Mouse (Mus musculus) 416B (cell line): ENCODE measurements around the gene Agbl4.

Experiments
- DNase-seq: peaks from one replicate; pipeline ENCODE4 v3.0.0; 2011; ENCODE audit warnings: low read depth

Gene Agbl4

DNA sequence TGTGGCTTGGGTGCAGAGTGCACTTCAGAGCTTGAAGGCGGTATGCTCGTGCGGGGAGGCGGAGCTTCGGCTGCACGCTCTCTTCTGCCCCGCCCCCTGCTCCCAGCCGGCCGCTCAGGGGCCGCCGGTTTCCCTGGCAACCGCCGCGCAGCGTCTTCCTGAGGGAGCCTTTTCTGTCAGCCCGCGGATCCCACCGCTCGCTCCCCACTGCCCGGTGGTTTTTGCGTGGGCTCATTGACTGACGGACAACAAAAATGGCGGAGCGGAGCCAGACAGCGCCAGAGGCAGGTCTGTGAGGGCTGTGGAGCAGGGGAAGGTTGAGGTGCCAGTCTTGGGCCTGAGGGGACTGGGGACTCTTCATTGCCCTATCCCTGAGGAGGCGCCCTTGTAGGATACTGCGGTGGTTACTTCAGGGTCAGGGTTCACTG lies at the start of gene Agbl4:
TSS of gene Agbl4 (plus strand) at position 44 of the 428 bp plus-strand sequence.
- DNase-seq: no peak

DNA sequence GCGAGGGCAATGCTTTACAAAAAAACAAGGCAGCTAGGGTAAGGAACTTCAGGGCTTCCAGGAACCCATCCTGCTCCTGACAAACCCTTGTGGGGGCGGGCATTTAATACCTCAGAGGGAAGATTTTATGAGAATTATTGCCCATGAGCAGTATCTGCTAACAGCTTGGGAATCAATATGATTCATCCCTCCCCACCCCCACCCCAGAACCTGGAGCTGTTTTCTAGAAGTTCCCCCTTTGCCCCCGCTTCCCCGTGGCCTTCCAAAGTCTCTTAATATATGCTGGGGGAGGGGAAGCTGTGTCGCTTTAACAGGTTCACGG lies 46.6 kb upstream of the Agbl4 start:
- DNase-seq: no peak

DNA sequence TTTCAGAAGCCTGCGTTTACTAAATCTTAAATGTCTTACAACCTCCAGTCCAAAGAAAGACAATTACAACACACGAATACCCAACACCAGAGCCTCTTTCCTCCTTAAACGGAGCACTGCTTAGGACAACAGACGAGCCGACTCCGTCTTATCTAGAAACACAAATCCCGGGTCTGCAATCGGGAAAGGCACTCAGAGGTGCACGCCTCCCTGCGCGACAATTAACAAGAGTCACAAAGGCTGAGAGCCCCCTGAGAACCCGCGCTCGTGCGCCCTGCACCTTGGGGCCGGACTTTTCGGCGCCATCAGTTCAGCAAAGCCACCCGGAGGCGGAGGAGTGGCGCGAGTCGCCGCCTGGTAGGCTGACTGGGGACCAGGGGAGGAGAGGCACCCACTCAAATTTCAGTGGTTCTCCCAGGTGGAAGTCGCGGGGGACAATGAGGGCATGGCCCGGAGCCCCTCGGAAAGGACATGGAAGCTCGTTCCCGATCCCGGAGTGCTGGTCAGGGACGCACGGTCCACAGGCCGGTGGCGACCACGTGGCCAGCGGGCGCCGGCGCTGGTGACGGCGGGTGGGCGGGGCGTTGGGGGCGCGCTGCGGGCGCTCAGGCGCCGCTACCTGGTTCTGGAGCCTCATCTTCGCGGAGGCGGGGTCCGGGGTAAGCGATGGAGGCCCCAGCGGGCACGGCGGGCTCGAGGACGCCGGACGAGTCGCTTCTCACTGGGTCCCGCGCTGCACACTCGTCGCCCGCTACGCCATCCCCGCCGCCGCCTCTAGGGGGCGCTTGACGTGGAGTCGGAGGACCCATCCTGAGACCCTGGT lies 46.1 kb upstream of the Agbl4 start, which contains the start of gene Elavl4:
TSS of gene Elavl4 (minus strand) at position 732 of the 823 bp plus-strand sequence.
- no peak for DNase-seq

DNA sequence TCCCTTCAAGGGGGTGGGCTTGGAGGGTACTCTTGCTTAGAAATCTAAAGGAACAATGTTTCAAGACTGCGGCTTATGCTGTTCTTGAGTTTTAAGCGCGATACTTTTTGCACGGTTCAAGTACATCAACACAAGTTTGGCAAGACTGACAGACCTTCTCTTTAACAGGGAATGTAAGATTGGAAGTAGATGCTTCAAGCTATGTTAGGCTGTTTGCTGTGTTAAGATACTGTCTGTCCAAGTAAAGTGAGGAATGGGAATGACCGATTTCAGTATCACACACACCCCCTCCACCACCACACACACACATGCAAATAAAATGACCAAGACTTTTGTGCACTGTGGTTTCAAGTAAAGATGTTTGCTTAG lies 45.5 kb upstream of the Agbl4 start:
- DNase-seq: no peak

DNA sequence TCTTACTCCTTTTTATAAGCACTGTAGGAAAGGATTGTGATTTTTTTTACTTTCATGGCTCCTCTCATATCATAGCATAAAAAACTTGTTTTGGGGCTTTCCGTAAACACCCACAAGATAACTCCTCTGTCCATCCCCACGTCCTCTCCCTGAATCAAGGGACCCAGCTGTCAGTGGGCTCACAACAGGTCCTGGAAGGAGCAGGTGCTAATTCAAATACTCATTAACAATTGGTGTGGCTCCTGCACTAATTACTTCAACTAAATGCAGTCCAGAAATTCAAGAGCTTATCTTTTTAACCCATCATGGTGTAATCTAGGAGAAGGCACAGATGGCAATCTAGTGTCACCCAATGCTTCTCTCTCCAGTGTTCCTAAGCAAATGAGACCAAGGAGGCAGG lies 36.9 kb upstream of the Agbl4 start:
- DNase-seq: no peak

DNA sequence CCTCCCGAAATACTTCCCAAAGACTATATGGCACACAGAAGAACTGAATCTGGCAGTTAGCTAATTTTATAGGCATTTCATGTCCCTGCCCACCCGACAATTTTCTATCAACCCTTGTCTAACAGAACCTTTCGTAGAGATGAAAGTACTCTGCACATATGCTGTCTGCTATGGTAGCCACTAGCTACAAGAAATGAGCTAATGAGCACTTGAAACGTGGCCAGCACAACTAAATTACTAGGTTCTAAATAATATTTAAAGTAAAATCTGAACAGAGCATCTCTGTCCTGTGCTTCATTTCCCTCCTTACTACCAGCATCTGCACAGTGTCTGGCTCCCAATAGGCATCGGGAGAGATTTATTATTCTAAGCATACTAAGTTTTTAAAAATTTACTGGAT lies 1.2 kb upstream of the Agbl4 start:
- no peak for DNase-seq

DNA sequence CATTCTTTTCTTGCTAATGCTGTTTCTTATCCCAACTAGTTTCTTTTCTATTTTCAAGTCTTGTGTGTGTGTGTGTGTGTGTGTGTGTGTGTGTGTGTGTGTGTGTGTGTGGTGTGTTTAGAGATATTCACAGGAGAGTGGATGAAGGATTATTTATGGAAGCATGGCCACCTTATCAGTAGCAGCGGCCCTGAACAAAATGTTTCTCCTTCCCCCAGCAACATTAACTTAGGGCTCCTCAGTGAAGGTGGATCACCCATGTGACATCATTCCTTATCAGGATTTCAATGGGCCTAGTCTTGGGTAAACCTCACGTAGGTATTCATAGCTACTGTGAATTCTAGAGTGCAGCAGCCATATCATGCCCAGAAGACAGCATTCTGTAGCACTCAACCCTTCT lies 22.8 kb downstream of the Agbl4 start:
- DNase-seq: no peak

DNA sequence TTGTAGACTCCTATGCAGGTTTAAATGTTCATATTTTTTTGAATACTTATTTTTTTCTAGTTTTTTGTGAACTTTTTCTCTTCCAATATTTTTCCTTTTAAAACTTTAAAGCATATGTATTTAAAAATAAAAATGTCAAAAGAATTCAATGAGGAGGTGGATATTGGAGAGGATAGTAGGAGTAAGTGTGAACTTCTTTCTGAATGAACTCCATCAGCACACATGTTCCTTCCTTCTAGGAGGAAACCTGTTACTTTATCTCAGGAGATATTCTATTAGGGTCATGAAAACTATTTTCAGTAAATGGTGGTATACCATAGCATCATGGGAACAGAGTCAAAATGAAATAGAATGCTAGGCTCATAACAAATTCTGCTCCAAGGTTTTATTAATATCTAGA lies 30.2 kb downstream of the Agbl4 start:
- no peak for DNase-seq

DNA sequence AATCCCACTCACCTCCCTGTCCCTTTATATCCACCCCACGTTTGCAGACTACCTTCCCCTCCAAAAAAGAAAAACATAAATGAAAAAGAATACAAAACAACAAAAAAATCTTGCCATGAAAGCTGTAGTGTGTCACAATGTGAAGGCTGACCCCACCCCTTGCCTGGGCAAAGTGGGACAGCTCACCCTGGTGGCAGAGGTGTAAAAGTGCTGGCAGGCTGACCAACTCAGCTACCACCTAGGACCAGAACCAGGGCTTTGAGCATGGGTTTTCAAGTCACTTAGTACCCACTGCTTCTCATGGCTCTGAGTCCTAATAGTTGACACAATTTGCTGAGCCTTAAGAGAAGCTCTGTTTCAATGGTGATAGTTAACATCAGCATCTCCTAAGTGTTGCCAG lies 96.9 kb downstream of the Agbl4 start:
- peak; percentile 19 for DNase-seq

DNA sequence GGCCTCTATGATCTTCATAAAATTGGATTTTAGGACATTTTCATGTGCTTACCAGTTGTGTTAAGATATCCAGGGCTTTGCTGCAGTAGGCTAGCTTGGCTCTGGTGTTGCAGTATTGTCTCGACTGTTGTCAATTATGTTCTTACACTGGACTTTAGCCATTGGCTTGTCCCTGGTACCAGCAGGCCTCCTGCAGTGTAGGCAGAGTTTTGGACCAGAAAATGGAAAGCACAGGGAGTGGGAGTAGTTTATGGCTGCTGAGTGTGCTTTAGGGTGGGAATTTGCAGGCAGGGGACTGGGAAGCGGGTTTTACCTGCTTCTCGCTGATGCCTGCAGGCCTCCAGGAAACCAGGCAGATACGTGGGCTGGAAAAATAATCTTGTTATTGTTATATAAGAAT lies 132.3 kb downstream of the Agbl4 start:
- no peak for DNase-seq

DNA sequence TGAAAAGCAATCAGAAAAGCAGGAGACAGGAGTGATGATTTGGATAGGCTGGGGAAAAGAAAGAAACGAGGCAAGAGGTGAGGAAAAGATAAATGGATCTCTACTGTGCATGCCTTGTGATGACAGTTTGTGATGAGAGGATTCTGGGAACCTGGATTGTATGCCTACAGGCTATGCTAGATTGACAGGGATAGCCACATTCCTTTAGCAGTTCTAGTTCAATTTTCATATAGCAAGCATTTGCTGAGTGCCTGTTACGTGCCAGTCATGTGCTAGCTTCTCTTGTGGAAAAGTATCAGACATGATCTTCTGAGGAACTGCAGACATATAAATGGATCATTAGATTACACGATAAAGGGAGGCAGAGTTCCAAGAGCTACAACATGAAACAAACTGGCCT lies 151.8 kb downstream of the Agbl4 start:
- no peak for DNase-seq

DNA sequence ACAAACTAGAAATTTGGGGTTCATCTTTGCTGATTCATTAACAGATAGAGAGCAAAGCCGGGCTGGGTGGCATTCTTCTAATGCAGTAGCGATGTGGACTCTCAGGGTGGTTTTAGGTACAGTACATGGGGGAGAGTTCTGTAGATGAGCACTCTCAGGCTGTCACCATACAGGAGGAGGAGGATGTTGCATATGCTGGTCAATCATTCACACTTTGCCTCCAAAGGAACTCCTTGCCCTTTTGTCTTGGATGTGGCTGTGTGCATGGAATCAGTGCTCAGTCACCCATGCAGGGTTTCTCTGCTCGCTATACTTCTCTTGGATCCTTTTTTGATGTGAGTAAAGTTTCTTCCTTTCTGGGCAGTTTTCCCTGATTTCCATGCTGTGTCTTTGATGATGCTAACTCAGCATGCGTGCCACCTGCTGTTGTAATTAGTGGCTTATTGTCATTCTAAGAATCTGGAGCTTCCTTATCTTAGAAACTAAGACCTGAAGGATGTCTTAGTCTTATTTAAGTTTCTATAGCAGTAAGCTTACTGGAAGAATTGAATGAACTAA lies 200.3 kb downstream of the Agbl4 start:
- DNase-seq: no peak

DNA sequence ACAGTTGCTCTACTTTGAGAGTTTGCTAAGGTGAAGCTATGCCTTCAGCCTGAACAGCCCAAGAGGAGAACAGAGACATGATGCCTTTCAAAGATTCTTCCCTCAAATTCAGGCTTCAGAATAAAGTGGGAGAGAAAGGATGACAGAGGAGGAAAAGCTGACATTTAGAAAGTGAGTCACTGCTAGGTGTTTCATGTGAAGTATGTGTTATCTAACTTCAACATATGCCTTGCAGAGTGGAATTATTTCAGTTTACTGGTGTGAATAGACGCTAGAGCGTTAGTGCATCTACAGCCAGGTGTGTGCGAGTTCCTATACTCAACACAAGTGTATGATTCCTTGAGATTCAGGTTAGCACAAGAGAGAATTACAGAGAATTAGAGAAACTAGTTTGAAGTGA lies 244.0 kb downstream of the Agbl4 start:
- no peak for DNase-seq

DNA sequence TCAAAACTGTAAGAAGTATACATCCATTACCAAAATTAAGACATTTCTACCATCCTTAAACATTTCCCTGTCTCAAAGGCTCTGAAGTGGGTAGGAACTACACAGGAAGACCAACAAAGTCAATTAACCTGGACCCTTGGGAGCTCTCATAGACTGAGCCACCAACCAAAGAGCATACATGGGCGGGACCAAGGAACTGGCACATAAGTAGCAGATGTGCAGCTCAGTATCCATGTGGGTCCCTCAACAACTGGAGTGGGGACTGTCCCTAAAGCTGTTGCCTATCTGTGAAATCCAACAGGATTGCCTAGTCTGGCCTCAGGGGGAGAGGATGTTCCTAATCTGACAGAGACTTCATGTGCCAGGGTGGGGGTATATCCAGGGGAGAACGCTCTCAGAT lies 265.5 kb downstream of the Agbl4 start:
- no peak for DNase-seq

DNA sequence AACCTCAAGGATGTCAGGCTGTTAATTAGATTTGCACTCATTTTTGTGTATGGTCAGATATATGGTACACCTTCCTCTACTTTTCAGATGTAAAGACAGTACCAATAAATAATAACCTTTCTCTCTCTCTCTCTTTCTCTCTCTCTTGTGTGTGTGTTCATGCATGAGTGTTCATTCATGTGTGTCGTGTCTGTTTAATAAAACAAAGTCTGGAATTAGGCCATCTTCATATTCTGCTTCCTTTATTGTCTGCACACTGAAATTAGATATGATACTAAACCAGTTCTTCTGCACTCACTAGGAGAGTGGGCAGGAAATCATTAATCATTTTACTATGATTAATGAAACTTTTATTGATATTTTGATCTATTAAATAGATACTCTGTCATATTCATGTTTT lies 276.7 kb downstream of the Agbl4 start:
- DNase-seq: no peak

DNA sequence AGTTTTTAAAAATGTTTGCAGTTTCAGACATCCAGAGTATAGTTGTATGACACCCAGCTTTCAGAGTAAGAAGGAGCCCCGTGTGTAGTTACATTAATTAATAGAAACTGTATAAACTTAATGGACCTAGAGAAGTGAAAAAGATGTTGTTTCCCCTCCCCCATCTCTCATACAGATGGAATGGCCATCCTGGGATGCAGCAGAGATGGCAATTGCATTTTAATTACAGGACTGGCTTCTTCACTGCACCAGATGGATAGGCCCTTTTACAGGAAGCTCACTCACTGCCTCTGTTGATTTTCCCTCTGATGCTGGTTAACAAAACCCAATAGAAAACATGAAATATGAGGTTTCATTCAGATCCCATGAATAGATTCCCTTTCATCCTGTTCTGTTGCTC lies 337.7 kb downstream of the Agbl4 start:
- no peak for DNase-seq

DNA sequence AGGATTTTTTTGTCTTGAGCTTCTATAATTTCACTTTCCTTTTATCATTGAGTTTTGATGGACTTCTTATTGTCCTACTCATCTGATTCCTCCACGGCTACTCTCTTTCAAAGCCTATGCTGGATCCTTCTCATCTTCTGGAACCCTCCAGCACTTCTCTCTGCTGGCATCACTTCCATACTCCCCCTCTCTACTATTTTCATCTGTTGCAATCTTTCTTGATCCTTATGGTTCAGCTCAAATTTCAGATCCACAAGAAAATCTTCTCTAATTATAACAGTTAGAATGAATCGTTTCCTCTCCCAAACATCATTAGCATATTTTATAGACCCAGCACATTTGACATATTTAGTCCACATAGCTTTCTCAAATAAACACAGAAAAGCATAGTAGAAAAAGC lies 360.5 kb downstream of the Agbl4 start:
- no peak for DNase-seq

DNA sequence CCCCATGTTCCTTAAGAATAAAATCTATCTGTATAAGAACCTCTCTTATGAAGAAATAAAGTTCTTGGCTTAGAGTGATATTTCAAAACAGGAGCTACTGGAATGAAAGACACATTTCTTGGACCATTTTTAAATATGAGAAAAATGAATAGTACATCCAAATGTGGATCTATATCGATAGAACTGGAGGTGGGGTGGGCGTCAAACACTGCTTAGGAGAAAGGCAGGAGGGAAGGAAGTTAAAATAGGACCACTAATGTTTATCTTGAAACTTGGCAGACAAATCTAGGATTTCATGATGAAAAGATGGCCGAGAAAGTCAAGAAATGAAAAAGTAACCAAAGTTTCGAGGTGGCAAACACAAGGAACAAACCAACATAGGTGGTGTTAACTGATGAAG lies 391.1 kb downstream of the Agbl4 start:
- DNase-seq: no peak

DNA sequence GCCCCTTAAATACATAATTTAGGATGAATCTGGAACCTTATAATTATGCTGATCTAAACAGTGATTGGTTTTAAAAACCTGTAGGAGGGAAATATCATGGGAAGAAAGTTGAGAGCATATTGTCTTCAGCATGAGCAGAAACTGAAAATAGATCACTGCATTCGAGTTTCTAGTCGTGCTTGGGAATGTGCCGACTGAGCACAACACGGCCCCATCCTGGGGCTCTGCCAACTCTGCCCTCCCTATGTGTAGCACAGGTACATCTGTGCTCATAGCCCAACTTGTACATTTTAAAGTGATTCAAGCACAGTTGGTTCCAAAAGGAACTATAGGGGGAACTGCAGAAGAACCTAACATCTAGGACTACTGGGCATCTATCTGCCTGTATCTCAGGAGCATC lies 402.4 kb downstream of the Agbl4 start:
- DNase-seq: no peak

DNA sequence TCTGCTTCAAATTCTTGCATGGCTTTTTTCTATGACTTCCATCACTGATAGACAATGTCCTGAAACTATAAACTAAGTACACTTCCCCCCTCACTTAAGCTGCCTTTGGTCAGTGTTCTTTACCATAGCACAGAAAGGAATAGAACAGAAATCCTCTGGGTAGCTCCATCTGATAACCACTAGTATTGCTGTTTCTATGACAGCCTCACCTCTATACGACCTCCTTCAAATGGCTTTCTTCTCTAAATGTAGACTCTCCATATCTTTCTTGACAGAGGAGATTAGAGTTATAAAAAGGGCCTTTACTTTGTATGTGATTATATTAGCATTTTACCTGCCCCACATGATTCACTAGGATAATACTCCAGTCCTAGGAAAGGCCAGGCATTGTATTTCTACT lies 413.5 kb downstream of the Agbl4 start:
- DNase-seq: no peak

DNA sequence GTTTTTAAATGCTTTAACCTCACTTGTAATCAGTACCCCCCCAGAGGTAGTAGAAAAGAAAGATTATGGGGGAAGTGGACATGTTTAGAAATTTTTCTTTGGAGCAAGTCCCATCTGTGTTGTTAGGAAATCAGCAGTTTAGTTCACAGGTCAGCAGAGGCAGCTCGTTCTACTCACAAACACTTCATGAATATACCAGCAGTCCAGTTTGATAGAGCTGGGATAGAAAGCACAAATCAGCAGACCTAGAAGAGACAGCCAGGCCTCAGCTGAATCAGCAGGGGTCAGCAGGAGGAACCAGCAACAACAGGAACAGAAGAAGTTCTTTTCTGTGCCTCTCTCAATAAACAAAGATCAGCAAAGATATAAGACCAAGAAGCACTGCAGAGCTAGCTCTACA lies 435.3 kb downstream of the Agbl4 start:
- no peak for DNase-seq

DNA sequence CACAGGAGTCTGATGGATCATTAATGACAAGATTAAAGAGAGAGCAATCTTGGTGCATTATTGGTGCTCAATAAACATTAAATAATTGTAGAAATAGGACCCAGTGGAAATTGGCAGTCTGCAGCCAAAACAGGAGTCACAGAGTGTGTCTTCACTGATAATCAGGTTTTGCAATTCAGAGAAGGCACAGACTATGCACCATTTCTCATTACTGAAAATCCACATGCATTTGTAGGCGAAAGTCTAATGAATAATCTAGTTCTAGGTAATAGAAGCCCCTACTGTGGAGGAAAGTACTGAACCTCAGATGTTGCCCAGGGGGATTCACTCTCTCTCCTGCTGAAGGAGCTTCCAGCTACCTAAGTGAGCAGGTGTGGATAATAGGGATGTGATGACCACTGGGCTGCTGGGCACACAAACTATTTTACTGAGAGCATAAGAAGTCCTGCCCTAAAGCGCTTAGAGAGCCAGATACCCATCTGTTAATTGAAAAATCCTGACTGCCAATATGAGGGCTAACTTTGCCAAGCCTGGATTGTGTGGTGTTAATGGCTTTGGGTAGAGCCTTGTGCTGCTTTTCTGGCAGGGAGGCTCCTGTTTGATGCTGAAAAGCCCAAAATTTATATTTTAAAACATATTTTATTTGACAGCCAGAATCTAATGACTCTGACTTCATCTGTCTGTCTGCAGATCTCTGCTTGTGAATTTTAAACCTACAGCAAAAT lies 482.4 kb downstream of the Agbl4 start:
- no peak for DNase-seq

DNA sequence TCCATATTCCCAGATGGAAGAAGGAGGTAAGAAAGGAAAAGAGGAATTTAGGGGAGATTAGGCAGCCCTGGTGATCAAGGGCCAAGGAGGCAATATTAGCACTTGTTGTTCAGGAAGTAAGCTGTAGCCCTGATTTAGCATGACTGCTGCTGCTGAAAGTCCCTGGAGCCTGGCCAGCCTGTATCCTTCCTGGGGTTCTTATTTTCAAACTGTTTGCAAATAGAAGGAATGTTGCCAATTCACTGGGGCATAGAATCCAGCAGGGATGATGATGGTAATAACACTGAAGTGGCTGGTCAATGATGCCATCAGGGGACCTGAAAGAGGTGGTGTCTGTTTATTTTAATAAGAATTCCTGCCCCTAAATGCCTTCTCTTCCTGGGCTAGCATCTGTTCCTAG lies 518.6 kb downstream of the Agbl4 start:
- DNase-seq: no peak

DNA sequence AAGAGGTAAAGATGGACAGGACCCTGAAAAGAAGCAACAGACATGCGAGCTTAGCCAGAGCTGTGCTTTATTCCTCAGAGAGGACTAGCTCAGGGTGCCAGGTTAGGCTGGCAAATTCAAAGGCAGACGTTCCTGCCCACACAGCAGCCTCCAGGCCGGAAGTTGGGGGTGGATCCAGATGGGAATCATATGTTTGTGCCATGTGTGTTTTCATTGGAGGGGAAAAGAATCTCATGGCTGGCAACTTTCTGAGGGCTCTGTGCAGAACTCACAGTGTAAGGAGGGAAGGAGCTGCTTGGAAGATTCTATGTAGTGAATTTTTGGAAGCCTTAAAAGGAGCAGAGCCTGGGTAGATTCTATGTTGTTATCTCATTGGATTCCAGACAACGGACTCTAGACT lies 519.1 kb downstream of the Agbl4 start:
- DNase-seq: no peak
